In the genomic region with DNA sequence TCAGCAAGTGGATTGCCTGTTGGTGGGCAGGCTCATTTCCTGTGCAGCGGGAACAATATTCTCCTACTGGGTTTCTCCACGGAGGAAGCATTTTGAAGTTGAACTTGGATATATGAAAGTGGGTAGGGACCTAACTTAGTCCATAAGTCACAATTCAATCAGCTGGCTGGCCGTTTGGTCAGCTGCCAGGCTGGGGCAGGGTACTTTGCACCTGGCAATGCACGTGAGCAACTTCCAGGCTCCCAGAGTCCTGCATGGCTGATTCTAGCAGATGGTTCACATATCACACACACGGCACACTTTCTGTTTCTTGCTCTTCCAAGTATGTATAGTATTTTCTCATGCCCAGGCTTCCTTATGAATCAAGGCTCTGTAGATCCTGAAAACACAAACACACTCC, we compare ENCODE assay signal across 10 mouse cellular contexts.
"Had no signal": no experiment of that assay in that cellular context is flagged by ENCODE, and none has a peak within 500 bp of the region (broad histone marks: within the 10 kb centered on the region; RNA-seq: fewer than 3 reads in every experiment).

No protein-coding gene starts in this region.

- H3K9me3 ChIP-seq: liver, embryonic 13.5 days; lung, embryonic 15.5 days; midbrain, embryonic 13.5 days had no signal

- H3K4me3 ChIP-seq: left cerebral cortex, adult 2 months; liver, embryonic 13.5 days; lung, embryonic 15.5 days; midbrain, embryonic 13.5 days had no signal

- H3K4me1 ChIP-seq: liver, embryonic 13.5 days; midbrain, embryonic 13.5 days had no signal

- H3K4me2 ChIP-seq: liver, embryonic 13.5 days; lung, embryonic 15.5 days; midbrain, embryonic 13.5 days had no signal

- H3K27me3 ChIP-seq: liver, embryonic 13.5 days; lung, embryonic 15.5 days; midbrain, embryonic 13.5 days had no signal

- H3K9ac ChIP-seq: liver, embryonic 13.5 days; liver, postnatal 0 days; lung, embryonic 15.5 days; midbrain, embryonic 13.5 days had no signal

- H3K27ac ChIP-seq: hindbrain, postnatal 0 days; left cerebral cortex, adult 2 months; liver, embryonic 13.5 days; lung, embryonic 15.5 days; midbrain, embryonic 13.5 days had no signal

- ATAC-seq: hindbrain, postnatal 0 days; liver, postnatal 0 days; midbrain, embryonic 13.5 days had no signal

- H3K36me3 ChIP-seq: liver, embryonic 13.5 days; lung, embryonic 15.5 days; midbrain, embryonic 13.5 days had no signal

- DNase-seq: liver; liver, embryonic 13.5 days; liver, postnatal 0 days; lung, postnatal 36 days; thymus, adult 18-20 months; thymus, postnatal 14 days had no signal
